Mouse (Mus musculus) neural tube, embryonic 10.5 days (tissue): Measurements from ENCODE around the gene Zc3h7b.

Source experiments
- DNase-seq: peaks from one replicate; pipeline ENCODE4 v3.0.0-alpha.2; 2017; ENCODE audit warnings: low spot score; ENCODE audit errors: extremely low spot score

Gene Zc3h7b

GRCm38 (mm10) chr15:81813986-81814705, 69.3 kb downstream of the Zc3h7b start:
- no peak for DNase-seq

- DNase-seq, result no peak
Observed at GRCm38 (mm10) chr15:81814716-81815370, 70.0 kb downstream of the Zc3h7b start.

- no peak for DNase-seq
Observed at GRCm38 (mm10) chr15:81818404-81818803, 73.5 kb downstream of the Zc3h7b start.

- no peak for DNase-seq
Observed at GRCm38 (mm10) chr15:81822631-81823030, 77.8 kb downstream of the Zc3h7b start.

DNA sequence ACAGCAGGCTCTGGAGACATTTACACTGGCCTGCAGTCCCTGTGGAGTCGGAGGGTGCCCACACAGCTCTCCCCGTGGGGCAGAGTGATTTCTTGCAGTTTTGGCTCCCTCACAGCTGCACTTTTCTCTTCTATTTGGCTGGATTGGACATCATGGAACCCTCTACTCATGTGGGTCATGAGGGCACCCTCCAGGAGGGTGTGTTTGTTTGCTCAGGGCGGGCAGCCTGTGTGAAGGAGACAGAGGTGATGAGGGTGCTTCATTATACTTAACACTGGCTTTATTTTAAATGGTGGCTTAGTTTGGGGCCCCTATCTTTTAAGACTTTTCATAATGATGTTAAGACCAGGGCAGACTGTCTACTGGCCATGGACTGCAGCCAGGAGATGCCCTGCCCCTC, 80.0 kb downstream of the Zc3h7b start:
- DNase-seq, result no peak

- no peak for DNase-seq
Observed at GRCm38 (mm10) chr15:81828426-81829207, 83.8 kb downstream of the Zc3h7b start.

GRCm38 (mm10) chr15:81829208-81829580, 84.3 kb downstream of the Zc3h7b start:
- DNase-seq, result no peak

- DNase-seq, result no peak
Observed at GRCm38 (mm10) chr15:81830530-81830929, 85.7 kb downstream of the Zc3h7b start.

DNA sequence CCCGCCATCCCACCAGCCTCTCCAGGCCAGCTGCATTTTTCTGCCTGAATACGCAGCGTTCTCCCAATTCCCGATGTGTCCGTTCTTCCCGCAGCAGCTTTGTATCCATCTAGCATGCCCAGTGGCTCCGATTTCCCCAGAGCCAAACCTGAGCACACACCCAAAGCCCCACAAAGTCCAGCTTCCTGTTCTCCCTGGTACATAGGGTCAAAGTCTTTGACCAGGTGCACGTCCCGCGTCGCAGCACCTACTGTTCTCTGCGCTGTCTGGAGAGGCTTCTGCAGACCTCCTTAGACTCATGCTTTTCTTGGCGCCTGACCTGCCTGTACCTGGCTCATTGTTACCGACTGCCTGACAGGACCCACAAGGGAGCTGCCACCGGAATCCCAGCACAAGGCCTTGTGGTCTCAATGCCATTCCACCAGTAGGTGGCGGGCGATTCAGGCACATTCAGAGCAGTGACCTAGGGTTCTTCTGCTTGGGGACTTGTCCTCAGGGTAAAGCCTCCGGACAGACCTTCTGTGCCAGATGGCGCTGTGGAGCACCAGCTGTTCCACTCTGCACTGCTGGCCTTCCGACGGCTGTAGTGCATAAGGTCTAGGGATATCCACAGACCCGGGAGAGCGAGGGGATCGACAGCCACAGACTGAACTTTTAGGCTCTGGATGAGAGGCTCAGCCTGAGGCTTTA, 86.4 kb downstream of the Zc3h7b start:
- peak; percentile 90 for DNase-seq

DNA sequence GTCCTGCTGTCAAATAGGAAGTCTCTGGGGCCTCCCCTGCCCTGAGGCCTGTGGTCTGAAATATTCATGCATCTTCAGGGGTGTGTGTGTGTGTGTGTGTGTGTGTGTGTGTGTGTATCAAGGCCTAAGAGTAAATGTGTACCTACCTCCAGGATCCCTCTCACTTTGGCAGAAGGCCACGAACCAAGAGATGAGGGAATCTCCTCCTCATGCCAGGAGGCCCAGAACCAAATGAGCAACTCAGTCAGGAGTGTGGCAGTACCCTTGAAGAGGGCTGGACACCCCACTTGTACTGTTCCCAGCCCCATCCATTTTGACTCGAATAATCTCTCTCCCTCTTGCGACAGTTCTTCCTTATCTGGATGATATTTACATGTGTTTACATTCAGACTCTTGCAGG, 87.4 kb downstream of the Zc3h7b start:
- DNase-seq, result no peak

DNA sequence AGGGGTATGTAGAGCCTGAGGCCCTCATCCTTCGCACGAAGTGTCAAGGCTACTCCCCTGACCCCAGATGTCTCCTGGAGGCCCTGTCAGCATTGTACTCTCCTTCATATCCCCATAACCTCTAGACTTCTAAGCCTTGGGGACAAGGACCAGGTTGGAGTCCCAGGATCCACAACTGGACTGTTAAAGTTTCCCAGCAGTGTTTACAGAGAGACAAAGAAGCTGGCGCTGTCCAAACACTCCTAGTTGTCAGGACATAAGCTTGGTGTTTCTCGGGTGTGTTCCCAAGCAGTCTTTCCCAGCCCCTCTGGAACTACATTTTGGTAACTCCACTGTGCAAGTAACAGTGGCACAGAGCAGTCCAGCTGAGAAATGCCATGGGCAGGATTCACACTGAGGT, 88.6 kb downstream of the Zc3h7b start:
- no peak for DNase-seq

DNA sequence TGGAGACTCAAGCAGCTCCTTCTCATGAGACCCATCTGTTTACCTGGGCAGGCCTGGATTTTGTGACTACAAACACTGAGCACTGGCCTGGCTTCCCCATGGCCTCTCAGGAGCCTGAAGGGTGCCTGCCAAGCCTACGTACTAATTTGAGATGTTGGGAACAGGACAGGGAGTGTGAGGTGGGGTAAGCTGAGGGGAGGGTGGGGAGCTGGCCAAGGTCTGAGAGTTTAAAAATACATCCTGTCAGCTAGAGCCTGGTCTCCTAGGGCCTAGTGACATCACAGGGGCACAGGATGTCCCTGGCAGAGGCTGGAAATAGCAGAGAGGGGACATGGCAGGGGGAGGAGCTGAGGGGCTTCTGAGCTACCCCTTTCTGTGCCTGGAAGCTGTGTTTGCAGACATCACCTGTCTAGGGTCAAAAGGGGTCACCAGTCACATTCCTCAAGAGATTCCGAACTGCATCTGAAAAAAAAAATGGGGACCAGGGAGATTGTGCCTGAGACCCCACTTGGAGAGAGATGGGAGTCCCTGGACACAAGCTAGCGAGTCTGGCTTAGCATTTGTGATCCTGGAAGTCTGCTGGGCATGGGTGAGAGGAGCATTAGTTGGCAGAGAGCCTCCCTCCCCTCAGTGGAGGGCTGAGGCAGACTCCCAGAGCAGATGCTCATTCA, 89.4 kb downstream of the Zc3h7b start:
- DNase-seq, result no peak

GRCm38 (mm10) chr15:81835007-81835880, 90.4 kb downstream of the Zc3h7b start:
- no peak for DNase-seq

DNA sequence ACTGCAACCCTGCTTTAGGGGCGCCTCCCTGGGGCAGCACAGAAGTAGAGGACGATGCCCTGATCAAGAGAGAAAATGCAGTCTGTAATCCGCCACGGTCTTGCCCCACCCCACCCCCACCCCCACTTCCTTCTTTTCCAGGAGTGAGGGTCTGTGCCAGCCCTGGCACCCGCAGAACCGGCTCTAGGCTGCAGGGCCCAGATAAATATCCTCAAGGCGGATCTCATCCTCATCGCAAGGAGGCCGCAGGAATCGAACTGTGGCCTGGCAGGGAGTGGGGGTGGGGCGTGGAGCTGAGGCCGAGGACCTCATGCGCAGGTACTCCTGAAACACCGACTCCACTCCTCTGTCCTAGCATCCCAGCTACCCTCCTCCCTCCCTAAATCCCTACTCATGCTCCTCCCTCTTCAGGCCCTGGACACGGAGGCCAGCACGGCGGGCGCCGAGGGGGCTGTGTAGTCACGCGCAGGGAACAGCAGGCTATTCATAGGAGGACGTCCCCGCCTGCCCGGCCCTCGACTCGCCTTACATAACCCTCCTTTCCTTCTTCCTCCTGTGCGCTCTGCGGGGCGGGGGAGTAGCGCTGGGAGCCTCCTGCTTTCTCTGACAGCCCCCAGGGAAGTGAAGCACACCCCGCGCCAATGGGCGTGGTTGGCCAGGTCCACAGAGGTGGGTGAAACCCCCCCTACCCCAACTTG, 91.4 kb downstream of the Zc3h7b start:
- DNase-seq, result peak; percentile 58

DNA sequence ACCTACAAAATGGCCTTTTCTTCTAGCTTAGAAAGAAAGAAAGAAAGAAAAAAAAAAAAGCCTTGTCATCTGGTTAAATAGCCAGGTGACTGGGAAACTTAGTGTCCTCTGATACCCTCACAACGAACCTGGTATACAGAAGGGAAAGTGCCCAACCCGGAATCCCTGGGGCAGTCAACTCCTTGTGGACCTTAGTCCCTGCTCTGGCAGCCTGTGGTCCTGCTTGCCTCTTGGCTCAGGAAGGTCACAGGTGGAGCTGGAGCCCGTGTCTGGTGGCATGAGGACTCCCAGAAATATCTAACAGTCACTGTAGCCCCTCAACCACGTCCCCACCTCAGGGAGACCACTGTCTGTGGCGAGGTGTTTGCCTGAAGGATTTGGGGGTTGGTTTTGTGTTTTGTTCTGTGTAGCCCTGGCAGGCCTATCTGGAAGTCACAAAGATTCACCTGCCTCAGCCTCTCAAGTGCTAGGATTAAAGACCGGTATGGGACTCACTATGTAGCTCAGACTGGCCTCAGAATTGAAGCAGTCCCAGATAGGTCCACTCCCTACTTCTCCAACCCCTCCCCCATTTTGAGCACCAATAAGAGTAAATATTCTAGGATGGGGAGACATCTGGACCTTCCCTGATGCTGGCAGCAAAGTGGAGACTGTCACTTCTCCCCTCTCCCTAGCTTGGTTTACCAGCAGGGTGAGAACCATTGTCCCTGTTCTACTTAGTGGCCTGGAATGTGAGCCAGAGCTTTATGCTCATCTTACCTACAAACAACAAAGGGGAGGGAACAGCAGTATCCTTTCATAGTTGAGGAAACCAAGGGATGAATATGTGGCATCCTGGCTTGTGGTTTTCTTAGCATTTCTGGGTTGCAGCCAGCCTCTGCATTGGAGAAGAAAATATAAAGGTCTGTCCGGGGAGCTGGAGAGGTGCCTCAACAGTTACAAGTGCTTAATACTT, 92.4 kb downstream of the Zc3h7b start:
- no peak for DNase-seq

GRCm38 (mm10) chr15:81838554-81839235, 93.8 kb downstream of the Zc3h7b start:
- no peak for DNase-seq

GRCm38 (mm10) chr15:81839634-81840033, 94.8 kb downstream of the Zc3h7b start:
- no peak for DNase-seq

GRCm38 (mm10) chr15:81840306-81840705, 95.4 kb downstream of the Zc3h7b start:
- DNase-seq, result no peak
